ENCODE assay signal across 9 mouse cellular contexts in the genomic region with DNA sequence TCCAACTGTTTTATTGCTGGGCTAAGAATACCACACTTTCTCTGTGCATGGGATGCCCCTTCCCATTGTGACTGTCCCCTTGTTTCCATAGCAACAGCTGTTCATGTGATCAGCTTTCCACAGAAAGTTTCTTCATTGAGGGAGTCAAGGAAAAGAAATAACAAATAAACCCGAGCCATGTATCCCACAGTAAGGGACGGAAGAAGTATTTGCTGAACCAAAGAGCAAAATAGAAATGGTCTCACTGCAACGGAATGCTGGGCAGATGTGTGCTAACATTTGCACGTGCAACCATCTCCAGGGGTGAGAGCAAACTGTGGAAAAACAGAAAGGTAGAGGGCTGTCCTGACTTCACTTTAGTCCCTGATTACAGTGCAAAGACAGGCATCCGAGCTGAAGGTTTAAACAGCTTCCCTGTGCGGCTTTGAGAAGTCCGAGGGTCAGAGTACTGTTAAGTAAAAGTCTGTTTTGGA. TPM values are rescaled to one million over a fixed set of nuclear protein-coding genes. Genes with fewer than 3 reads are reported as not detected.
DNase-seq lines count a peak whose midpoint lies in the region; ATAC-seq and TF ChIP-seq lines count a peak whose summit lies in the region.
"Had no signal": no experiment of that assay in that cellular context is flagged by ENCODE, and none has a peak within 500 bp of the region (broad histone marks: within the 10 kb centered on the region; RNA-seq: fewer than 3 reads in every experiment).

No protein-coding gene starts in this region.

- no peak for TF ChIP-seq CTCF in testis, adult 2 months (IDR thresholded peaks at IDR 0.05; ENCODE audit: control insufficient read depth, insufficient read depth, insufficient replicate concordance, low read depth, low read length)

- ATAC-seq in forebrain, embryonic 15.5 days (replicated peaks) = no peak; the same call in 1 of the 2 replicates

- peak; percentile 20 for DNase-seq in forebrain, embryonic 10.5 days (ENCODE audit: extremely low spot score, low spot score)
- no peak for DNase-seq in testis, postnatal 10 days (ENCODE audit: low spot score)
- peak; percentile 28 for DNase-seq in lung, postnatal 10 days
- DNase-seq in adrenal gland, adult 8-10 months = no peak
- DNase-seq in gastrocnemius, adult 8-10 months (ENCODE audit: low spot score in 2 of 2) = no peak
- no peak for DNase-seq in thymus, postnatal 36 days

- H3K4me1 ChIP-seq in forebrain, embryonic 10.5 days = peaks cover 22% of the 10 kb centered on the region
- H3K4me1 ChIP-seq in forebrain, embryonic 15.5 days = peaks cover 5% of the 10 kb centered on the region
- H3K4me1 ChIP-seq in testis, adult 2 months (ENCODE audit: control insufficient read depth, insufficient read depth, low read length) = no peaks in the 10 kb centered on the region; the same call in 1 of the 2 replicates

- peak overlapping the region; percentile 75 for H3K27ac ChIP-seq in forebrain, embryonic 10.5 days
- no peak overlapping the region for H3K27ac ChIP-seq in forebrain, embryonic 15.5 days (replicated peaks)
- H3K27ac ChIP-seq in testis, adult 2 months (ENCODE audit: control insufficient read depth, insufficient read depth, low read depth, low read length) = peak overlapping the region; percentile 37

- H3K27me3 ChIP-seq in forebrain, embryonic 10.5 days (ENCODE audit: poor library complexity, severe bottlenecking) = no peaks in the 10 kb centered on the region
- no peaks in the 10 kb centered on the region for H3K27me3 ChIP-seq in forebrain, embryonic 15.5 days
- no peaks in the 10 kb centered on the region for H3K27me3 ChIP-seq in testis, adult 2 months (ENCODE audit: control insufficient read depth, insufficient read depth, low read length)

- no peak overlapping the region for H3K4me3 ChIP-seq in forebrain, embryonic 10.5 days
- H3K4me3 ChIP-seq in forebrain, embryonic 15.5 days = no peak overlapping the region
- no peak overlapping the region for H3K4me3 ChIP-seq in testis, adult 2 months (ENCODE audit: control insufficient read depth, low read depth, low read length)

- H3K36me3 ChIP-seq in forebrain, embryonic 10.5 days (replicated peaks) = no peaks in the 10 kb centered on the region
- H3K36me3 ChIP-seq in forebrain, embryonic 15.5 days = no peaks in the 10 kb centered on the region
- no peaks in the 10 kb centered on the region for H3K36me3 ChIP-seq in testis, adult 2 months (ENCODE audit: control insufficient read depth, insufficient read depth, low read length)

- TF ChIP-seq POLR2A in testis, adult 2 months (IDR thresholded peaks at IDR 0.05; ENCODE audit: control insufficient read depth, low read depth, low read length) = no peak

- H3K9ac ChIP-seq in forebrain, embryonic 15.5 days (replicated peaks) = no peak overlapping the region

- 49% methylated on average over 7 of the region's 7 CpGs for WGBS in forebrain, embryonic 10.5 days
- WGBS in forebrain, embryonic 15.5 days = 27% methylated on average over 7 of the region's 7 CpGs

- no peaks in the 10 kb centered on the region for H3K9me3 ChIP-seq in forebrain, embryonic 10.5 days
- no peaks in the 10 kb centered on the region for H3K9me3 ChIP-seq in forebrain, embryonic 15.5 days

- no peak overlapping the region for H3K4me2 ChIP-seq in forebrain, embryonic 15.5 days (replicated peaks)

RNA-seq across cellular contexts. Expression of gene Gm17571, which starts 8.1 kb away (rescaled TPM):
- polyA plus RNA-seq in forebrain, embryonic 10.5 days (2016; fragmentation: Nextera tagmentation; extraction: Ambion mirVana) = not detected in 2 replicates
- not detected in 2 replicates for polyA plus RNA-seq in forebrain, embryonic 15.5 days (2015; fragmentation: Nextera tagmentation; extraction: Ambion mirVana)
- polyA plus RNA-seq in testis, adult 2 months (2012; rRNA removed) = not detected in 2 replicates
- not detected for total RNA-seq in adrenal gland, adult 8-10 months (2022)
- total RNA-seq in gastrocnemius, adult 8-10 months (2022) = not detected
- polyA plus RNA-seq: liver, embryonic 16.5 days had no signal

Comparison
In these comparisons a context has a peak if more than half of its experiments do, and no peak if none do; other contexts are left out.
1. DNase-seq: peak in forebrain, embryonic 10.5 days (single experiment) and lung, postnatal 10 days (single experiment); none in testis, postnatal 10 days (single experiment), adrenal gland, adult 8-10 months (single experiment), gastrocnemius, adult 8-10 months (0 of 2) and thymus, postnatal 36 days (0 of 2).